Mouse (Mus musculus) retina, embryonic 14.5 days (tissue): ENCODE data around the gene Sp110.
"Not testable (repeated sequence)": the region's sequence is repeated elsewhere in the genome, so short reads cannot be mapped to it uniquely, and the experiment has no call there.

Experiments
- DNase-seq: peaks from one replicate; pipeline ENCODE4 v3.0.0-alpha.2; 2015; ENCODE audit warnings: low spot score

Sp110 gene

GRCm38 (mm10) chr1:85598271-85599012 is at the start of gene Sp110:
Gene Sp110, minus strand, starts transcription at chr1:85598817.
- DNase-seq: not testable (repeated sequence)

GRCm38 (mm10) chr1:85638144-85638543 is 39.5 kb upstream of the Sp110 start:
- DNase-seq: not testable (repeated sequence)

GRCm38 (mm10) chr1:85636936-85637335 is 38.3 kb upstream of the Sp110 start:
- DNase-seq: not testable (repeated sequence)

- DNase-seq: not testable (repeated sequence)
Measured at GRCm38 (mm10) chr1:85618689-85619088, 20.1 kb upstream of the Sp110 start.

- not testable (repeated sequence) for DNase-seq
Measured at GRCm38 (mm10) chr1:85617161-85617560, 18.5 kb upstream of the Sp110 start.

- not testable (repeated sequence) for DNase-seq
Measured at GRCm38 (mm10) chr1:85615819-85616218, 17.2 kb upstream of the Sp110 start.

GRCm38 (mm10) chr1:85615096-85615495 is 16.5 kb upstream of the Sp110 start:
- DNase-seq: not testable (repeated sequence)

- not testable (repeated sequence) for DNase-seq
Measured at GRCm38 (mm10) chr1:85610581-85610980, 12.0 kb upstream of the Sp110 start.

GRCm38 (mm10) chr1:85608361-85608760 is 9.7 kb upstream of the Sp110 start:
- not testable (repeated sequence) for DNase-seq

- not testable (repeated sequence) for DNase-seq
Measured at GRCm38 (mm10) chr1:85604341-85604740, 5.7 kb upstream of the Sp110 start.

GRCm38 (mm10) chr1:85600794-85601193 is 2.2 kb upstream of the Sp110 start:
- not testable (repeated sequence) for DNase-seq

GRCm38 (mm10) chr1:85600078-85600477 is 1.5 kb upstream of the Sp110 start, which contains the start of gene Sp140:
Gene Sp140, plus strand, starts transcription at chr1:85600378.
- DNase-seq: not testable (repeated sequence)

- not testable (repeated sequence) for DNase-seq
Measured at GRCm38 (mm10) chr1:85592526-85592925, 6.1 kb downstream of the Sp110 start.

GRCm38 (mm10) chr1:85588697-85589096 is 9.9 kb downstream of the Sp110 start:
- DNase-seq: not testable (repeated sequence)

- peak; percentile 9 for DNase-seq
Measured at GRCm38 (mm10) chr1:85581518-85581917, 17.1 kb downstream of the Sp110 start.

- not testable (repeated sequence) for DNase-seq
Measured at GRCm38 (mm10) chr1:85580578-85580977, 18.0 kb downstream of the Sp110 start.

GRCm38 (mm10) chr1:85580148-85580534 is 18.5 kb downstream of the Sp110 start:
- DNase-seq: not testable (repeated sequence)

- not testable (repeated sequence) for DNase-seq
Measured at GRCm38 (mm10) chr1:85579199-85580147, 19.1 kb downstream of the Sp110 start.

- DNase-seq: not testable (repeated sequence)
Measured at GRCm38 (mm10) chr1:85578372-85579010, 20.1 kb downstream of the Sp110 start.

GRCm38 (mm10) chr1:85575376-85575775 is 23.2 kb downstream of the Sp110 start, which contains the start of gene G530012D18Rik:
Gene G530012D18Rik, plus strand, starts transcription at chr1:85575676.
- not testable (repeated sequence) for DNase-seq

GRCm38 (mm10) chr1:85573554-85573953 is 25.1 kb downstream of the Sp110 start:
- DNase-seq: not testable (repeated sequence)

- DNase-seq: not testable (repeated sequence)
Measured at GRCm38 (mm10) chr1:85555261-85555660, 43.4 kb downstream of the Sp110 start.
